Mouse (Mus musculus): ENCODE results near the gene Slc4a10. TPM values are rescaled to one million over a fixed set of nuclear protein-coding genes. Genes with fewer than 3 reads are reported as not detected.
"Not testable (repeated sequence)": the region's sequence is repeated elsewhere in the genome, so short reads cannot be mapped to it uniquely, and the experiment has no call there.

Slc4a10 gene
- 0.06 and 0.07 TPM in 2 replicates for polyA plus RNA-seq (2015; fragmentation: Nextera tagmentation; extraction: Ambion mirVana)

DNA sequence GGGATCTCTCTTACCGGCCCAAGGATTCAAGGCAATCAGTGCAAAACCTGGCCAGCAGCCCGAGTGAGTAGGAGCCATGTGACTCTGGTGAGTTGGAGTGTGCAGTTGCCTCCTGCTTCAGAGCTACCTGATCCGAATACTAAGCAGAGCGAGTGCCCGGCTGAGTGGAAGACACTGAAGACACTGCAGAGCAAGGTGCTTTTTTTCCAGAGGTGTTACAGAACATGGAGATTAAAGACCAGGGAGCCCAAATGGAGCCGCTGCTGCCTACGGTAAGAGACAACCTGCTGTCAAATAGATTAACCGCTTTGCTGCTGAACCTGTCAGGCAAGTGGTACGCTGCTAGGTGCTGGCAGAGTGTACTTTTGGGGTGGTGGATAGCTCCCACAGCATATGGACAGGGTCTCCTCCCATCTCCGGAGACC lies at the start of gene Slc4a10:
Slc4a10 (plus strand) TSS at position 42 of the 425 bp plus-strand sequence.
- Histone ChIP-seq H3K36me3 (no peaks in the 10 kb centered on the region), H3K27me3 (peaks cover 8% of the 10 kb centered on the region), H3K4me1 (0 out of 2 replicates have a peak, but pooled peaks cover 6% of the 10 kb centered on the region), H3K4me3 (peak within 1 kb of the TSS; percentile 51), H3K9ac (peak within 1 kb of the TSS; percentile 66), H3K27ac (no peak within 1 kb of the TSS), H3K4me2 (peak within 1 kb of the TSS; percentile 70), H3K9me3 (no peaks in the 10 kb centered on the region)
- 12% methylated on average over 10 of the region's 10 CpGs for WGBS
- ATAC-seq (ENCODE audit: insufficient number of reproducible peaks, insufficient read depth, low FRiP score, low TSS enrichment, low read depth): no peak

DNA sequence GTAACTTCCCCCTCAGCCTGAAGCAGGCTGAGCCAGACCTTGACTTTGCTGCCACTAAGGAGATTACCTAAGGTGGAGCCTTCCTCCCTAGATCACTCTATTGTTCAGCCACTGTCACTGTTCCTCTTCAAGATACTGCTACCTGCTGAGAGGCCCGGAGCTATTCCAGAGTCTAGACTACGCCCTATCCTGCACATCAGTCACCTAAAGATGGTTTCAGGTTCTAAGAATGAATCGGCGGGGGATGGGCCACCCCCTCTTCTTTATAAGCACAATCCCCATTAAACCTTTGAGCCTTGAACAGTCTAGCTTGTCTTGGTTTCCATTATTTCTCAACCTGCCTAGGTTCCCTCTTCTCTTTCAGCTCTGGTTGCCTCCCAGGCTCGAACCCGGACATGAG lies 45.0 kb upstream of the Slc4a10 start:
- H3K36me3 ChIP-seq; H3K27ac ChIP-seq; H3K4me2 ChIP-seq; H3K9me3 ChIP-seq; ATAC-seq (ENCODE audit: insufficient number of reproducible peaks, insufficient read depth, low FRiP score, low TSS enrichment, low read depth); H3K27me3 ChIP-seq; H3K9ac ChIP-seq; H3K4me3 ChIP-seq; H3K4me1 ChIP-seq: not testable (repeated sequence)
- WGBS: 92% methylated on average over 6 of the region's 6 CpGs

DNA sequence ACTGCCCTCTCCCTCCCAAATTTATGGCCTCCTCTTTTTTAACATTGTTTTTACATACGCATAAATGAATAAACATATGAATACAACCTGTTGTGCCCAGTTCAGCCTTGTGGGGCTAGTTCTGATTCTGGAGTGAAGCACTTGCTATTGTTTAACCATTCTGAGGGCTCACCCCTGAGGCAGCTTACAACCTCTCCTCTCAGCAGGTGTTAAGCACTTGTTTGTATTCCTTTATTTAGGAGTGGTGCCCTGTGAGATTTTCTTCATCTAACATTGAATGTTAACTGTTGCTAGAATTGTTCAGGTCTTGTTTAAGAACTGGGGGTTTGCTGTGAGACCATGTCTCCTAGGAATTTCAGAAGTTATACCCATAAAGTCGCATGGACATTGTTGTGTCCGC lies 28.1 kb upstream of the Slc4a10 start:
- H3K27me3 ChIP-seq: no peaks in the 10 kb centered on the region
- 57% methylated on average over 3 of the region's 3 CpGs for WGBS
- no peak overlapping the region for H3K4me2 ChIP-seq
- H3K36me3 ChIP-seq: no peaks in the 10 kb centered on the region
- H3K27ac ChIP-seq: no peak overlapping the region
- H3K9me3 ChIP-seq: no peaks in the 10 kb centered on the region
- no peak overlapping the region for H3K9ac ChIP-seq
- H3K4me1 ChIP-seq: no peaks in the 10 kb centered on the region
- H3K4me3 ChIP-seq: no peak overlapping the region
- no peak for ATAC-seq (ENCODE audit: insufficient number of reproducible peaks, insufficient read depth, low FRiP score, low TSS enrichment, low read depth)

DNA sequence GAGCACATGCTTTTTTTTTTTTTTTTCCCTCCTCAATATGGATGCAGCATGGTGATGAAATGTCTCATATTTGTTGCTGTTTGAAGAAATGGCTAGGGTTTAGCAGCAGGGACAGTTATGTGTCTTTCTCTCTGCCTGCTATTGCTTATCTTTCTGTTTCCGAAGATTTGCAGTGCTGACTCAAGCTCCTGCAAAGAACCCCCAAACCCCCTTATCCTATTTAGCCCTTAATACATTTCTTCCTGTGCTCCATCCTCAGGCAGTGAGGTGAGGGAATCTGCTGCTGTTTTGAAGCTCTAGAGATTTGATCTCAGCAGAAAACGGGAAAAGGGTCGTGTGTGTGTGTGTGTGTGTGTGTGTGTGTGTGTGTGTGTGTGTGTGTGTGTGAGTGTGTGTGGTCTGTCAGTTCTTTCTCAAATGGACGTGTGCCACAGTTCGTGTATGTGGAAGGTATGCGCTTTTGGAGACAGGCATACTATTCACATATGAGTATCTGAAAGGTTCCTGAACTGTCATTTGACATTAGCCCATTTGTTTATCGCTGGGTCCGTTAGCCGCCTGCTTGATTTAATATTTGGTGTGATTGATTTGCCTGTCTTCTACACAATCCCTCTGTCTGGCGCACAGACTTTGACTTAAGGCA lies 720 bp downstream of the Slc4a10 start:
- Histone ChIP-seq H3K9me3 (no peaks in the 10 kb centered on the region), H3K4me2 (peak overlapping the region; percentile 70), H3K4me3 (peak overlapping the region; percentile 51), H3K36me3 (no peaks in the 10 kb centered on the region), H3K4me1 (0 out of 2 replicates have a peak, but pooled peaks cover 6% of the 10 kb centered on the region), H3K27ac (no peak overlapping the region), H3K9ac (peak overlapping the region; percentile 66), H3K27me3 (peaks cover 8% of the 10 kb centered on the region)
- 10% methylated on average over 10 of the region's 10 CpGs for WGBS
- ATAC-seq (ENCODE audit: insufficient number of reproducible peaks, insufficient read depth, low FRiP score, low TSS enrichment, low read depth): no peak

DNA sequence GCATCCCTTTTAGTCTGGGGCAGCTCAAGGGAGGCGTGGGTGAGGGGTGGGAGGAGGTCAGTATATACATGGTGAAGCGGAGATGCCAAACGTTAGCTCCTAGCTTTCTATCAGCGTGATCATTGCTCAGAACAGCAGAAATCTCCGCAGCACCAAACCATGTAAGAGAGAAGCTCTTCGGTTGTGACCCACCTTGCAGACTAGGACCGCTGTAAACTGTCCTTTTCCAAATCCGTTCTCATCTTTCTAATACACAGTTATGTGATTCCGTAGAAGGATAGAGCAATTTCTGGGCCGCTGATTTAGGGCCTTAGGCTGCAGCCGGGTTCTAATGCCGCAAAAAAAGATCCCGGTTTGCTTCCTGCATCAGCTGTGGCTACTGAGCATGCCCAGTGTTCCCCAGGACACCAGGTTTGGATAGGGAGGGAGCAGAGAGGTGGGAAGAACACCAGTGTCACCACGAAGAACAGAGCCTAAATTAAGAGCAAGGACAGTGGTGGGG lies 1.3 kb downstream of the Slc4a10 start:
- Histone ChIP-seq H3K27ac (no peak overlapping the region), H3K4me1 (0 out of 2 replicates have a peak, but pooled peaks cover 6% of the 10 kb centered on the region), H3K4me3 (peak overlapping the region; percentile 51), H3K36me3 (no peaks in the 10 kb centered on the region), H3K9me3 (no peaks in the 10 kb centered on the region), H3K4me2 (peak overlapping the region; percentile 70), H3K27me3 (peaks cover 8% of the 10 kb centered on the region), H3K9ac (peak overlapping the region; percentile 66)
- ATAC-seq (ENCODE audit: insufficient number of reproducible peaks, insufficient read depth, low FRiP score, low TSS enrichment, low read depth): no peak
- 2% methylated on average over 14 of the region's 14 CpGs for WGBS

DNA sequence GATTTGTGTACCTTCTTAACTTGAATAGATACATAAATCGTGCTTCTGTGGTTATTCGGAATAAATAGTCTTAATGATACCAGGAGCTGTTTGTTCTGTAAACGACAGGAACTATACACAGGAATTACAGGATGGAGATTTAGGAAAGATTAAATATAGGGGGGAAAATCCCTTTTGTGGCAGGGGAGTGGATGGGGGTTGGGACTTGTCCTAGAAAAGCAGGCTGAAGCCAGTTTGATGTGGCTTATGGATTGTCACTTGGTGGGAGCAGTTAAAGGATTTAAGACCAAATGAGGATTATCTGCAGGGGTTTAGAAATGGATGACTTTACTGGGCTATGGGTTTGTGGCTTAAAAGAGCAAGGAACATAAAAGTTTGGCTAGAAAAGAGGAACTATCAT lies 1.9 kb downstream of the Slc4a10 start:
- 0 out of 2 replicates have a peak, but pooled peaks cover 6% of the 10 kb centered on the region for H3K4me1 ChIP-seq
- H3K9ac ChIP-seq: no peak overlapping the region; the same call in 1 of the 2 replicates
- H3K27ac ChIP-seq: no peak overlapping the region
- no peaks in the 10 kb centered on the region for H3K9me3 ChIP-seq
- H3K27me3 ChIP-seq: peaks cover 8% of the 10 kb centered on the region
- ATAC-seq (ENCODE audit: insufficient number of reproducible peaks, insufficient read depth, low FRiP score, low TSS enrichment, low read depth): no peak
- H3K4me2 ChIP-seq: peak overlapping the region; percentile 70
- H3K4me3 ChIP-seq: peak overlapping the region; percentile 51
- H3K36me3 ChIP-seq: no peaks in the 10 kb centered on the region
- 16% methylated on average over 3 of the region's 3 CpGs for WGBS

DNA sequence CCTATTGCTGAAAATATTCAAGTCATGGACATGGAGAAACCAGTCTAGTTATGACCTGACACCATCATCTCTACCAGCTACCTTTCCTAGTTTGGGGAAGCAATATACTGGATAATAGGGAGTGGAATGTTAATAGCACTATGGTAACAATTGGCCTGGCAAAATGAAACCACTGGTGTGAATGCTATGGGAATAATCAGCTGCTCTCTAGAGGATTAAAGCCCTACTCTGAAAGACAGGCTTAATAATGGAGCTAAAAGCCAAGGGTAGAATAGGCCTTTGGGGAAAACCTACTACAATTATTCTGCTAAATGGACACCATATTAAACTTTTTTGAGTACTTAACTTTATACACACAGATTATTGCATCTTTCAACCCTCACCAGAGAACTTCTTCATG lies 30.2 kb downstream of the Slc4a10 start:
- no peak overlapping the region for H3K4me3 ChIP-seq
- H3K36me3 ChIP-seq: no peaks in the 10 kb centered on the region
- H3K9ac ChIP-seq: no peak overlapping the region
- no peaks in the 10 kb centered on the region for H3K4me1 ChIP-seq
- H3K4me2 ChIP-seq: no peak overlapping the region
- no peaks in the 10 kb centered on the region for H3K9me3 ChIP-seq
- no peak for ATAC-seq (ENCODE audit: insufficient number of reproducible peaks, insufficient read depth, low FRiP score, low TSS enrichment, low read depth)
- no peaks in the 10 kb centered on the region for H3K27me3 ChIP-seq
- no peak overlapping the region for H3K27ac ChIP-seq

DNA sequence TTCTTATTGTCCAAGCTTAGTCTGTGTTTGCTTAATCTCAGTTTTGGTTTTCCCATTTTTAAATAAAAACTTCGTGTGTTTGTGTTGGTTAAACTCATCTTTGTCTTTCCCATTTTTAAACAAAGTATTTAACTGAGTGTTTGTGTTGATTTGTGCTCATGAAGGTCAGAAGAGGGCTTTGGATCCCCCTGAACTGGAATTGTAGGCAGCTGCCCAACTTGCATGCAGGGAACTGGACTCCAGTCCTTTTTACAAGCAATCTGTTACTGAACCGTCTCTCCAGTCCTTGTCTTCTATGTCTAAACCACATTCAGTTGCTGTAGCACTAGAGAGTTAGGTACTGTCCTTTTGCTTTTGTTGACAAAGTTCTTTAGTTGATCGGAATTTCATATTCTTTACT lies 41.3 kb downstream of the Slc4a10 start:
- no peaks in the 10 kb centered on the region for H3K36me3 ChIP-seq
- WGBS: 71% methylated on average over 3 of the region's 3 CpGs
- ATAC-seq (ENCODE audit: insufficient number of reproducible peaks, insufficient read depth, low FRiP score, low TSS enrichment, low read depth): no peak

DNA sequence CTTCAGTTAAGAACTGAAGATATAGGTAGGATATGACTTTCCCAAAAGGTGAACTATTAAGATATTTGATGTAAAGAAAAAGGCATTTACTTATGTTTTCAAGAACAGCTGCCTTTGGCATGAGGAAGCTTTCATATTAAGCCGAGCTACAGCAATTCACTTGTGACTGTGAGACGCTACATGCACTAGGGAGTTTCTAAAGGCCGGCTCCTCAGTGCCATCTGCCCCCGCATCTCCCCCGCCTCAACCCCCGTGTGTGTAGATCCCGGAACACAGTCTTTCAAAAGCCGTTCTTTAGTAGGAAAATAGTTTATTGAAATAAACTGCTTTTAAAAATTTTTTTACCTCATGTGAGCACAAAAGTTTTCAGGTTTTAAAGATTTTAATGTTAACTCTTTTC lies 42.5 kb downstream of the Slc4a10 start:
- Histone ChIP-seq H3K9ac (no peak overlapping the region), H3K36me3 (no peaks in the 10 kb centered on the region), H3K4me2 (no peak overlapping the region), H3K27ac (no peak overlapping the region), H3K4me1 (no peaks in the 10 kb centered on the region), H3K27me3 (no peaks in the 10 kb centered on the region), H3K4me3 (no peak overlapping the region), H3K9me3 (no peaks in the 10 kb centered on the region)
- 71% methylated on average over 8 of the region's 8 CpGs for WGBS
- no peak for ATAC-seq (ENCODE audit: insufficient number of reproducible peaks, insufficient read depth, low FRiP score, low TSS enrichment, low read depth)

More for the DNA sequence above, 41.3 kb downstream of the Slc4a10 start:
- Histone ChIP-seq H3K4me3 (no peak overlapping the region), H3K27me3 (no peaks in the 10 kb centered on the region), H3K4me1 (no peaks in the 10 kb centered on the region), H3K9ac (no peak overlapping the region), H3K27ac (no peak overlapping the region), H3K4me2 (no peak overlapping the region), H3K9me3 (no peaks in the 10 kb centered on the region)

DNA sequence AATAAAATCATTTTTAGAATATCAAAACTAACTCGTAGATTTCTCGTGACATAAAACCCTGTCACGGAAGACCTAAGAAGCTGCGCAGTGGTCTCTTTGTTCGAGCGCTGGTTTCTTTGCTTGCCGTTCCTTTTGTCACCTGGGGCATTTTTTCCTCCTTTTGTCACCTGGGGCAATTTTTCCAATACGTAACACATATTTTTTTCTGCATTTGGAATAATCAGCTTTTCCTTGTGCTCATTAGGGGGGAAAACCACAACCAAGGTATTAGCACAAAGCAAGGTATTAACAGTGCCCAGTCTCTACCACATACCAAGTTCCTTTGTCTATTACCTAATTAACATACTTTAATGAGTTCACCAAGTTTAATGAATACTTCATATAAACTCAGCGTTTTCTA lies 42.9 kb downstream of the Slc4a10 start:
- no peak for ATAC-seq (ENCODE audit: insufficient number of reproducible peaks, insufficient read depth, low FRiP score, low TSS enrichment, low read depth)
- 73% methylated on average over 9 of the region's 9 CpGs for WGBS

DNA sequence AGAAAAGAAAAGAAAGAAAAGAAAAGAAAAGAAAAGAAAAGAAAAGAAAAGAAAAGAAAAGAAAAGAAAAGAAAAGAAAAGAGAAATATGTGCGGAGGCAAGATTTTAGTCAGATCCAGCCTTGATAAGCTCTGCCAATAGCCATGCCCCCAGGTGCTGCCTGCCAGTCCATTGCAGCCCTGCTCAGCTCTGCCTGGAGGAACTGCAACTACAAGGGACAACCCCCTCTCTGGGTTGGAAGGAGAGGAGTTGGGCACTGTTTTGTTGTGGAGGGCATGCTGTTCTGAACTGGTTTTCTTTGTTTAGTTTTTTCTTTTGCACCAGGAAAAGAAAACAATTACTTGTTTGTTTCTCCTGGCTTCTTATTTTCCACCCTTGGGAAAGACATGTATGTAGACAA lies 54.3 kb downstream of the Slc4a10 start:
- 74% methylated on average over 1 of the region's 1 CpGs for WGBS
- no peak overlapping the region for H3K4me3 ChIP-seq
- H3K27ac ChIP-seq: no peak overlapping the region
- H3K9me3 ChIP-seq: no peaks in the 10 kb centered on the region
- ATAC-seq (ENCODE audit: insufficient number of reproducible peaks, insufficient read depth, low FRiP score, low TSS enrichment, low read depth): no peak
- H3K36me3 ChIP-seq: no peaks in the 10 kb centered on the region
- no peak overlapping the region for H3K9ac ChIP-seq
- H3K4me2 ChIP-seq: no peak overlapping the region
- H3K4me1 ChIP-seq: no peaks in the 10 kb centered on the region
- H3K27me3 ChIP-seq: no peaks in the 10 kb centered on the region

More for the DNA sequence above, 42.9 kb downstream of the Slc4a10 start:
- Histone ChIP-seq H3K36me3 (no peaks in the 10 kb centered on the region), H3K4me2 (no peak overlapping the region), H3K9me3 (no peaks in the 10 kb centered on the region), H3K9ac (no peak overlapping the region), H3K4me1 (no peaks in the 10 kb centered on the region), H3K27ac (no peak overlapping the region), H3K27me3 (no peaks in the 10 kb centered on the region), H3K4me3 (no peak overlapping the region)

DNA sequence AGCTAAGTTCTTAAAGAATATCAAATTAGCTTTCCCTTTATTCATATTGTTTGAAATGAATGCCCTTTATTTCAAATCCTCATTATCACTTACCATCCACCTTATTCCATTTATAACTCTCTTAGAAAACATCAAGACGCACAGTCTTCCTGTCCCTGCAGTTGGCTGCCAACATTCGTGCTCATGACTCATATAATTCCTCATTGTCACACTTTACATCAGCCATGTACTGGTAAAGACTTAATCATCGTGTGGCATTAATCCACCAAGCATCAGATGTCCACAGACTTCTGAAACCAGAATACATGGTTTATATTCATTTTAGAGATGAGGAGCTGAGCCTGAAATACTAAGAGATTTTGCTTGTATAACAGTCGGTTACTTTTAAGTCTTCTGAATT lies 69.1 kb downstream of the Slc4a10 start:
- Histone ChIP-seq H3K27me3 (no peaks in the 10 kb centered on the region), H3K4me1 (no peaks in the 10 kb centered on the region), H3K36me3 (no peaks in the 10 kb centered on the region), H3K27ac (no peak overlapping the region), H3K4me2 (no peak overlapping the region), H3K9ac (no peak overlapping the region), H3K4me3 (no peak overlapping the region), H3K9me3 (no peaks in the 10 kb centered on the region)
- 77% methylated on average over 4 of the region's 4 CpGs for WGBS
- ATAC-seq (ENCODE audit: insufficient number of reproducible peaks, insufficient read depth, low FRiP score, low TSS enrichment, low read depth): no peak

Data from embryonic facial prominence, embryonic 13.5 days (tissue).